In genomic region chr7:89116261-89116664, GRCm38 (mm10) we compare ENCODE assay signal across 11 mouse cellular contexts.
DNase-seq lines count a peak whose midpoint lies in the region; ATAC-seq and TF ChIP-seq lines count a peak whose summit lies in the region.
"Had no signal": no experiment of that assay in that cellular context is flagged by ENCODE, and none has a peak within 500 bp of the region (broad histone marks: within the 10 kb centered on the region; RNA-seq: fewer than 3 reads in every experiment).

No protein-coding gene starts in this region.

- no peaks in the 10 kb centered on the region for H3K4me1 ChIP-seq in heart, embryonic 15.5 days (replicated peaks)
- no peaks in the 10 kb centered on the region for H3K4me1 ChIP-seq in neural tube, embryonic 15.5 days
- H3K4me1 ChIP-seq in midbrain, embryonic 11.5 days (ENCODE audit: control insufficient read depth, insufficient read depth, low read length) = no peaks in the 10 kb centered on the region

- no peak overlapping the region for H3K4me2 ChIP-seq in heart, embryonic 15.5 days
- no peak overlapping the region for H3K4me2 ChIP-seq in neural tube, embryonic 15.5 days
- H3K4me2 ChIP-seq in midbrain, embryonic 11.5 days = no peak overlapping the region

- 31% methylated on average over 1 of the region's 1 CpGs for WGBS in heart, embryonic 15.5 days
- WGBS in neural tube, embryonic 15.5 days = 69% methylated on average over 1 of the region's 1 CpGs
- WGBS in midbrain, embryonic 11.5 days = 59% methylated on average over 1 of the region's 1 CpGs

- peak overlapping the region; percentile 24; the same call in 1 of the 2 replicates for H3K27ac ChIP-seq in left cerebral cortex, adult 2 months
- H3K27ac ChIP-seq in heart, embryonic 15.5 days = peak overlapping the region; percentile 79
- peak overlapping the region; percentile 28; the same call in 1 of the 2 replicates for H3K27ac ChIP-seq in neural tube, embryonic 15.5 days (replicated peaks)
- H3K27ac ChIP-seq in midbrain, embryonic 11.5 days (ENCODE audit: low read depth, low read length) = no peak overlapping the region
- H3K27ac ChIP-seq: macrophage had no signal

- H3K4me3 ChIP-seq in left cerebral cortex, adult 2 months = no peak overlapping the region
- H3K4me3 ChIP-seq in heart, embryonic 15.5 days = no peak overlapping the region
- H3K4me3 ChIP-seq in neural tube, embryonic 15.5 days (replicated peaks) = no peak overlapping the region
- H3K4me3 ChIP-seq in midbrain, embryonic 11.5 days (ENCODE audit: low read depth, low read length) = no peak overlapping the region

- no peak overlapping the region for H3K9ac ChIP-seq in heart, embryonic 15.5 days
- H3K9ac ChIP-seq in neural tube, embryonic 15.5 days (replicated peaks) = no peak overlapping the region
- no peak overlapping the region for H3K9ac ChIP-seq in midbrain, embryonic 11.5 days (ENCODE audit: low read length)

- H3K9me3 ChIP-seq in heart, embryonic 15.5 days (replicated peaks) = no peaks in the 10 kb centered on the region
- no peaks in the 10 kb centered on the region for H3K9me3 ChIP-seq in neural tube, embryonic 15.5 days (replicated peaks)
- no peaks in the 10 kb centered on the region for H3K9me3 ChIP-seq in midbrain, embryonic 11.5 days (ENCODE audit: control insufficient read depth, low read length)

- peak; percentile 70 for ATAC-seq in heart, embryonic 15.5 days (replicated peaks; ENCODE audit: insufficient number of reproducible peaks, insufficient read depth, low FRiP score, low read depth)
- no peak for ATAC-seq in neural tube, embryonic 15.5 days (ENCODE audit: low FRiP score)
- ATAC-seq in midbrain, embryonic 11.5 days (ENCODE audit: low FRiP score) = no peak

- H3K27me3 ChIP-seq in heart, embryonic 15.5 days = no peaks in the 10 kb centered on the region
- H3K27me3 ChIP-seq in neural tube, embryonic 15.5 days (replicated peaks) = no peaks in the 10 kb centered on the region
- no peaks in the 10 kb centered on the region for H3K27me3 ChIP-seq in midbrain, embryonic 11.5 days (ENCODE audit: control insufficient read depth, insufficient read depth, low read length)
- H3K27me3 ChIP-seq: CH12.LX had no signal

- H3K36me3 ChIP-seq in heart, embryonic 15.5 days = no peaks in the 10 kb centered on the region
- no peaks in the 10 kb centered on the region for H3K36me3 ChIP-seq in neural tube, embryonic 15.5 days
- no peaks in the 10 kb centered on the region for H3K36me3 ChIP-seq in midbrain, embryonic 11.5 days (ENCODE audit: control insufficient read depth, insufficient read depth, low read length)

- DNase-seq in left cerebral cortex, adult 2 months (ENCODE audit: extremely low spot score in 1 of 2, low spot score in 2 of 2) = no peak
- DNase-seq in left cerebral cortex, adult 8-10 months (ENCODE audit: low spot score in 2 of 2) = no peak
- DNase-seq in kidney, postnatal 14 days = peak; percentile 33
- DNase-seq in gastrocnemius, postnatal 25 days = no peak
- no peak for DNase-seq in urinary bladder, adult 2 months (ENCODE audit: low spot score)
- DNase-seq in midbrain, embryonic 11.5 days (ENCODE audit: low spot score, missing footprints) = no peak
- DNase-seq: cerebellum, postnatal 36 days had no signal

- intact Hi-C loops in left cerebral cortex, adult 2 months (cut with DNase I) = no loop called here

- TF ChIP-seq CTCF in left cerebral cortex, adult 2 months (IDR thresholded peaks at IDR 0.05) = no peak
